Mouse (Mus musculus) erythroblast, embryonic 14.5 days (primary cell): Measurements from ENCODE around the gene Six6.

Source experiments
- GATA1 ChIP-seq: IDR thresholded peaks from 2 replicates; pipeline ENCODE4 v1.6.1; 2012; ENCODE audit warnings: low read length, inconsistent platforms, mixed read lengths
- TAL1 ChIP-seq: IDR thresholded peaks from 3 replicates; pipeline ENCODE4 v1.6.1; 2012; ENCODE audit warnings: low read length, inconsistent platforms, mixed read lengths

DNA sequence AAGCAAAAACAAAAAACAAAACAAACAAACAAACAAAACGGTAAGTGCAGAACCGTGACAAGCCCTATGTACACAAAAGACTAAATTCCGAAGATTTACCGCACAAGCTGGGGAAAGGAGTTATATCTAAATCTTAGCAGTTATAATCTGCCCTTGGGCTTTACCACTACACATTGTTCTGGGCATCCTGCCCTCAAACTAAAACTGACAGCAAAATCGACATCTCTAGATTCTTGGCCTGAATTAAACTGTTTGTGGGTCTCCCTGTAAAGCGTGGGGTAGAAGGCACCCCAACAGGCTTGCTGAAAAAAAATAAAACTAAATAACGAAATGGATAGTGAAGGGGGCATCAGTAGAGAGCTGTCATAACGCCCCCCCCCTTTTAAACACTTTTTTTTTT lies 2.9 kb upstream of the Six6 start:
- TF ChIP-seq TAL1 (no peak), GATA1 (no peak)
